Mouse (Mus musculus) stomach, embryonic 16.5 days (tissue): ENCODE results near the gene Klrb1f. TPM values are rescaled to one million over a fixed set of nuclear protein-coding genes. Genes with fewer than 3 reads are reported as not detected.
"Not testable (repeated sequence)": the region's sequence is repeated elsewhere in the genome, so short reads cannot be mapped to it uniquely, and the experiment has no call there.

Source experiments
- ATAC-seq: fragments of 200-750 bp; cut with Nextera tagmentation; 2 replicates; pipeline ENCODE4 v1.8.0; 2017; ENCODE audit warnings: moderate number of reproducible peaks, moderate TSS enrichment; ENCODE audit not compliant: insufficient read depth, low FRiP score
- H3K27ac ChIP-seq: fragments of 300-500 bp; sonication (generic); 2 replicates; pipeline ENCODE4 v1.5.1; 2014; ENCODE audit warnings: low read length
- H3K27me3 ChIP-seq: fragments of 300-500 bp; sonication (generic); 2 replicates; pipeline ENCODE4 v1.6.1; 2014; ENCODE audit warnings: low read length, control low read depth, mixed read lengths; ENCODE audit not compliant: control insufficient read depth, insufficient read depth
- H3K36me3 ChIP-seq: fragments of 300-500 bp; sonication (generic); 2 replicates; pipeline ENCODE4 v1.6.1; 2014; ENCODE audit warnings: low read length; ENCODE audit not compliant: control insufficient read depth, insufficient read depth
- H3K4me1 ChIP-seq: fragments of 300-500 bp; sonication (generic); 2 replicates; pipeline ENCODE4 v1.6.1; 2014; ENCODE audit warnings: low read length, control low read depth, mixed read lengths; ENCODE audit not compliant: control insufficient read depth, insufficient read depth
- H3K4me2 ChIP-seq: fragments of 300-500 bp; sonication (generic); 2 replicates; pipeline ENCODE4 v1.6.1; 2014; ENCODE audit warnings: low read depth, low read length, mixed read lengths
- H3K4me3 ChIP-seq: fragments of 300-500 bp; sonication (generic); replicated peaks from 2 replicates; pipeline ENCODE4 v1.5.1; 2014; ENCODE audit warnings: mild to moderate bottlenecking, low read length
- H3K9ac ChIP-seq: fragments of 300-500 bp; sonication (generic); 2 replicates; pipeline ENCODE4 v1.6.1; 2014; ENCODE audit warnings: low read length
- H3K9me3 ChIP-seq: fragments of 300-500 bp; sonication (generic); replicated peaks from 2 replicates; pipeline ENCODE4 v1.6.1; 2016; ENCODE audit warnings: low read length, control low read depth; ENCODE audit not compliant: control insufficient read depth
- WGBS: fragments of 180-500 bp; shearing (Covaris S2); extraction: QIAGEN DNeasy Blood & Tissue Kit; methylation state at CpG from one replicate; pipeline ENCODE4 v1.1.7; 2014; 5-methylcytosine and 5-hydroxymethylcytosine counted together
- polyA plus RNA-seq: library from polyadenylated mRNA; unstranded; fragments of >200 nt; fragmentation: Nextera tagmentation; extraction: Ambion mirVana; gene quantifications from 2 replicates; pipeline ENCODE4 v1.2.1, GENCODE M21; 2015

Gene Klrb1f
- polyA plus RNA-seq, 1 experiment from 2014 or later: 0.48 TPM

DNA sequence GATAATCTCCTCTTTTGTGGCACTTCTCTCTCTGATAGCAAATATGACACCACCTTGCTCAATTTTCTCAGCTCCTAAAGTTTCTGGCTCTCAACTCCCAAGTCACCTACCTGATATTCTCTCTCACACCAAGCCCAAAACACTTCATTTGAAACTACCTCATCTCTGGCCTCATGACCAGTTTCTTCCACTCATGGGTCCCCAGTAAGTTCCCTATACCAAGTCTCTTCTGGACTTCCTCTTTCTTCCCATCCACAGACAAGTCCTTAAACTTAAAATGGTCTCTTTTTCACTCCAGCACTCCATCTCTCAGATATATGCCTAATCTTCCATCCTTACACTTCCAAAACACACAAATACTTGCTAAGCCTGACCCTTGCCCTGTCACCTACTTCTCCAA is 12.3 kb downstream of the Klrb1f start:
- Histone ChIP-seq H3K4me1 (no peaks in the 10 kb centered on the region), H3K27ac (no peak overlapping the region), H3K9me3 (no peaks in the 10 kb centered on the region), H3K36me3 (no peaks in the 10 kb centered on the region), H3K4me3 (no peak overlapping the region), H3K9ac (no peak overlapping the region), H3K4me2 (no peak overlapping the region), H3K27me3 (no peaks in the 10 kb centered on the region)
- ATAC-seq: no peak

- no peak overlapping the region for H3K4me2 ChIP-seq
- H3K27ac ChIP-seq: no peak overlapping the region
- no peak overlapping the region for H3K9ac ChIP-seq
- ATAC-seq: no peak
- H3K4me3 ChIP-seq: no peak overlapping the region
- WGBS: 70% methylated on average over 3 of the region's 3 CpGs
- no peaks in the 10 kb centered on the region for H3K9me3 ChIP-seq
- no peaks in the 10 kb centered on the region for H3K4me1 ChIP-seq
- H3K36me3 ChIP-seq: no peaks in the 10 kb centered on the region
- H3K27me3 ChIP-seq: no peaks in the 10 kb centered on the region
Observed at GRCm38 (mm10) chr6:129065407-129065806, 19.7 kb downstream of the Klrb1f start.

DNA sequence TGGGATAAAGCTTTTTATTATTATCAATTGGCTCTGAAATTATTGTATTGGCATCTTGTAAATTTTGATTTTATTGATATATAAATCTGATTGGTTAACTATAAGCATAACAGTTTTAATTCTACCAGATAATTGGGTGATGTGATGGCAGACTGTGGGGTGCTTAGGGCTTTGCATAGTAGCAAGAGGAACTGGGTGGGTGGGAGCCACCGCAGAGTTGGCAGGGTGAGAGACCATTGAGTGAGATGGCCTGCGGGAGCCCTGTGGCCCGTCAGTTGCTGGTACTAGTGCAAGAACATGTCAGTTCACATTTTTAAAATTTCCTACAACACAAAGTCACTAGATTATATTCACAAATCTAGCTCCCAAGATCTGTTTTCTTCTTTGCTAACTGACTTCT is 20.2 kb downstream of the Klrb1f start:
- H3K36me3 ChIP-seq: no peaks in the 10 kb centered on the region
- 94% methylated on average over 3 of the region's 3 CpGs for WGBS
- no peak overlapping the region for H3K4me2 ChIP-seq
- H3K27ac ChIP-seq: no peak overlapping the region
- H3K4me3 ChIP-seq: no peak overlapping the region
- H3K4me1 ChIP-seq: no peaks in the 10 kb centered on the region
- ATAC-seq: no peak
- H3K27me3 ChIP-seq: no peaks in the 10 kb centered on the region
- H3K9me3 ChIP-seq: no peaks in the 10 kb centered on the region
- H3K9ac ChIP-seq: no peak overlapping the region

DNA sequence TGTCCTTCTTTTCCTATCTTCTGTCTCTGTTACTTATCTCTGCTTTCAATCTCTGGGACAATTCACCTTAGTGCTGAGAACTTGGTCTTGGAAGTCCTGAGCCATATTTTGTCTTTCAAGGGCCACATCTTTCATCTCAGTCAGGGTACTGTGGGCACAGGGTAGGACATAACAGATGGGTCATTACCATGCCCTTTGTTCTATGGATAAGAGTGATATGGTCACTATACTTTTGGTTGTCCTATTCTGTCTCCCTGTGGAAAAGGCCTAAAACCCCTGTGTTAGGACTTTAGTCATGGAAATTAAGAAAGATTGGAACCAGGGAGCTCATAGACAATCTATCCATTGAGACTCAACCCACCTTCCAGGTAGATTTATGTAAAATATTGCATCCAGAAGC is 20.8 kb downstream of the Klrb1f start:
- Histone ChIP-seq H3K4me3 (no peak overlapping the region), H3K36me3 (no peaks in the 10 kb centered on the region), H3K4me2 (no peak overlapping the region), H3K9me3 (no peaks in the 10 kb centered on the region), H3K27ac (no peak overlapping the region), H3K27me3 (no peaks in the 10 kb centered on the region), H3K4me1 (no peaks in the 10 kb centered on the region), H3K9ac (no peak overlapping the region)
- no peak for ATAC-seq

DNA sequence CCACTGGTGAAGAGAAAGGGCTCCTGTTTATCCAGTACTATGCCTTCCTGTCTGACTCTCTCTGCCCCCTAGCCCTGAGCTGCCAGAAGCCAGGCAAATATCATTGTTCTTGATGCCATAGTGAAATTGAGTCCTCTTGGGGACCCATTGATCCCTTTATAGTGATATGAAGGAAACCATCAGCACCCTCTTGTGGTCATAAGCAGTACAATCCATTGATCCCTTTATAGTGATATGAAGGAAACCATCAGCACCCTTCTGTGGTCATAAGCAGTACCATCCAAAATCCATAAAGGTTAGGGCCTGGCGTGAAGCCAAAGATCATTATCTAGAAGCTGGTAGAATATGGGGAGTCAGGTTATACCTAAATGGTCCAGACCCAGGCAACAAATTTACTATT is 21.3 kb downstream of the Klrb1f start:
- WGBS: 54% methylated on average over 1 of the region's 1 CpGs
- H3K4me3 ChIP-seq: no peak overlapping the region

DNA sequence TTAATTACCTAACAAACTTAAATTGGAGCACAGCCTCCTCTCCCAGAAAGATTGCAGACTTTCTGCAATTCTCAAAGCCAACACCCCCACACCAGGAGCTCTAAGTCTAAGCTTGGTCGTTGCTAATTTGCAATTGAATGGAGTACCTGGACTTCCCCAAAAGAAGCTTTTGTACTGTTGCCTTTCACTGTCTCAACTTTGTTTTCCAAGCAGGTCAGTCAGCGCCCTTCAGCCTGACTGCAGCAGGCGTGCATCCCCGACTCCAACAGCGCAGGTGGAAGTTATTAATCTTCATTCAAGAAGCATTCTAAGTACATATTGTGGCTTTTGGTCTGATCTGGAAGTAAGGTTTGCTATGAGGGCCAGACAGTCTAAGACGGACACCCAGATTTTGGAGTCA is 39.4 kb downstream of the Klrb1f start:
- 85% methylated on average over 6 of the region's 6 CpGs for WGBS
- no peaks in the 10 kb centered on the region for H3K36me3 ChIP-seq
- ATAC-seq: no peak

More for the DNA sequence above, 21.3 kb downstream of the Klrb1f start:
- Histone ChIP-seq H3K36me3 (no peaks in the 10 kb centered on the region), H3K4me1 (no peaks in the 10 kb centered on the region), H3K9ac (no peak overlapping the region), H3K4me2 (no peak overlapping the region), H3K27ac (no peak overlapping the region), H3K27me3 (no peaks in the 10 kb centered on the region), H3K9me3 (no peaks in the 10 kb centered on the region)
- peak; percentile 62 for ATAC-seq

GRCm38 (mm10) chr6:129086031-129086430 is 40.3 kb downstream of the Klrb1f start:
- 81% methylated on average over 2 of the region's 2 CpGs for WGBS

More for the DNA sequence above, 39.4 kb downstream of the Klrb1f start:
- Histone ChIP-seq H3K9ac (no peak overlapping the region), H3K27me3 (no peaks in the 10 kb centered on the region), H3K4me2 (no peak overlapping the region), H3K4me3 (no peak overlapping the region), H3K9me3 (no peaks in the 10 kb centered on the region), H3K27ac (no peak overlapping the region), H3K4me1 (no peaks in the 10 kb centered on the region)

GRCm38 (mm10) chr6:129088161-129088560 is 42.5 kb downstream of the Klrb1f start:
- H3K9ac ChIP-seq: no peak overlapping the region
- 90% methylated on average over 1 of the region's 1 CpGs for WGBS
- no peak for ATAC-seq
- H3K4me2 ChIP-seq: no peak overlapping the region
- no peaks in the 10 kb centered on the region for H3K9me3 ChIP-seq
- no peaks in the 10 kb centered on the region for H3K27me3 ChIP-seq
- H3K4me1 ChIP-seq: no peaks in the 10 kb centered on the region
- no peaks in the 10 kb centered on the region for H3K36me3 ChIP-seq
- no peak overlapping the region for H3K4me3 ChIP-seq
- H3K27ac ChIP-seq: no peak overlapping the region

More at GRCm38 (mm10) chr6:129086031-129086430, 40.3 kb downstream of the Klrb1f start:
- not testable (repeated sequence) for H3K9me3 ChIP-seq, H3K4me2 ChIP-seq, ATAC-seq, H3K36me3 ChIP-seq, H3K27me3 ChIP-seq, H3K27ac ChIP-seq, H3K9ac ChIP-seq, H3K4me1 ChIP-seq, H3K4me3 ChIP-seq

GRCm38 (mm10) chr6:129088596-129088995 is 42.9 kb downstream of the Klrb1f start:
- WGBS: 92% methylated on average over 8 of the region's 8 CpGs
- not testable (repeated sequence) for ATAC-seq, H3K4me1 ChIP-seq, H3K9me3 ChIP-seq, H3K4me2 ChIP-seq, H3K4me3 ChIP-seq, H3K27ac ChIP-seq, H3K9ac ChIP-seq, H3K27me3 ChIP-seq, H3K36me3 ChIP-seq

DNA sequence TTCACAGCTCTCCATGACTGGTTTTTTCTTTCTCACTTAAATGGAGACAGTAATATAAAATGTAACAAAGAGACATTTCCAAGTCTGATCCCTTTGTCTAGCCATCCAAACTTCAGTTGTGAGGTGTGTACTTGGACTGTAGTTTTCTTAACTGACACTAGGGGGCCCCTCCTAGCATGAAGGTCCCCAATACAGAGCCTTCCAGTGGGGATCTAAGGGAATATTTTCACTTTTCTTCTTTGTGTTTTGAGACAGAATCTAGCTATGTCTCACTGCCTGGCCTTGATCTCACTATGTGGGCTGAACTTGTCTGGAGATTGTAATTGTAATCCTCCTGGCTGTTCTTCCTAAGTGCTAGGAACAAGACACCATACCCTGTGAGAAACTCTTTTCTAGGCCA is 49.5 kb downstream of the Klrb1f start:
- Histone ChIP-seq H3K4me2 (no peak overlapping the region), H3K9ac (no peak overlapping the region), H3K4me3 (no peak overlapping the region), H3K27me3 (no peaks in the 10 kb centered on the region), H3K4me1 (no peaks in the 10 kb centered on the region), H3K36me3 (no peaks in the 10 kb centered on the region), H3K27ac (no peak overlapping the region), H3K9me3 (no peaks in the 10 kb centered on the region)
- no peak for ATAC-seq
